8 mouse cellular contexts compared by ENCODE assay signal in genomic region chr14:14702399-14703345, GRCm38 (mm10). TPM values are rescaled to one million over a fixed set of nuclear protein-coding genes. Genes with fewer than 3 reads are reported as not detected.
DNase-seq lines count a peak whose midpoint lies in the region; ATAC-seq lines count a peak whose summit lies in the region.

No protein-coding gene starts in this region.

- DNase-seq in adipocyte (ENCODE audit: low spot score) = peak; percentile 98
- DNase-seq in embryo, embryonic 10 days (ENCODE audit: low spot score) = peak; percentile 97
- DNase-seq in gastrocnemius, postnatal 10 days = peak; percentile 87
- peak; percentile 99 for DNase-seq in induced T-regulatory cell, adult 2 months (ENCODE audit: low read depth)
- DNase-seq in left cerebral cortex, adult 9 months (ENCODE audit: low spot score in 2 of 2) = peak; percentile 73 to 88
- DNase-seq in right cerebral cortex, postnatal 14 days = peak; percentile 88
- DNase-seq in urinary bladder, postnatal 36 days (ENCODE audit: low spot score in 2 of 2) = peak; percentile 83 to 89

- peak; percentile 93 for ATAC-seq in megakaryocyte progenitor cell, adult 5-6 weeks (replicated peaks; ENCODE audit: poor library complexity)

RNA-seq across cellular contexts. Expression of gene Slc4a7, which starts 0.6 kb away (rescaled TPM):
- 10 to 100 TPM; 11.7 to 13.2 TPM for total RNA-seq in gastrocnemius, postnatal 10 days (2021)
- 26.3 and 32.9 TPM in 2 replicates for total RNA-seq in megakaryocyte progenitor cell, adult 5-6 weeks (2015)
- 24.9 and 31.9 TPM in 2 replicates for total RNA-seq in megakaryocyte progenitor cell, adult 5-6 weeks (2017)

Comparison
In these comparisons a context has a peak if more than half of its experiments do, and no peak if none do; other contexts are left out.
1. Peak in every context shown above with its lines: DNase-seq and ATAC-seq.